Comparison of ENCODE assay signal across 8 mouse cellular contexts in the genomic region with DNA sequence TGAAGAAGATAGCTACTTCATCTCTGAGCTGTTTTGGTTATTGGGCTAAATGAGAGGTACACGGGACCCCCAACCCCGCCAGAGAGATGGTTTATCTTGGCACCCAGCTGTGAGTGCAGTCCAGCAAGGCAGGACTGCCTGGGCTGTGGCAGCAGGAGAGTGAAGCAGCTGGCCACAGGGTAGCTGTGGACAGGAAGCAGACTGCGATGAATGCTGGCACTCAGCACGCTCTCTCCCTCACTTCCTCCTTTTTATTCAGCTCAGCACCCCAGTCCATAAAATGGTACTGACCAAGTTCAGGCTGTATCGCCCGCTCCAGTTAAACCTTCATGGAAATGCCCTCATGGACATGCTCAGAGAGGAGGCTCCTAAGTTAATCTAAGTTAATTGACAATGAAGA.
DNase-seq lines count a peak whose midpoint lies in the region; ATAC-seq lines count a peak whose summit lies in the region.

No protein-coding gene starts in this region.

- H3K27me3 ChIP-seq in intestine, embryonic 16.5 days (replicated peaks; ENCODE audit: control insufficient read depth, insufficient read depth, low read length): no peaks in the 10 kb centered on the region

- ATAC-seq in intestine, embryonic 16.5 days: no peak

- no peak overlapping the region for H3K4me3 ChIP-seq in intestine, embryonic 16.5 days (ENCODE audit: low read length)

- H3K4me1 ChIP-seq in intestine, embryonic 16.5 days (ENCODE audit: control insufficient read depth, insufficient read depth, low read length): peaks cover 11% of the 10 kb centered on the region

- DNase-seq in gastrocnemius, postnatal 25 days: peak; percentile 26
- no peak for DNase-seq in gastrocnemius, postnatal 4 days (ENCODE audit: low spot score in 2 of 2)
- DNase-seq in right cerebral cortex, postnatal 14 days: peak; percentile 13
- DNase-seq in right cerebral cortex, adult 2 months (ENCODE audit: low spot score in 2 of 2): no peak
- DNase-seq in lung, adult 18-20 months: peak; percentile 19 to 21
- no peak for DNase-seq in urinary bladder, adult 18-20 months (ENCODE audit: low spot score in 2 of 2)
- DNase-seq in adrenal gland, adult 2 months: no peak

- H3K4me2 ChIP-seq in intestine, embryonic 16.5 days (ENCODE audit: low read depth, low read length): no peak overlapping the region

- WGBS in intestine, embryonic 16.5 days: 48% methylated on average over 6 of the region's 6 CpGs

- H3K27ac ChIP-seq in intestine, embryonic 16.5 days (ENCODE audit: low read length): no peak overlapping the region

- H3K9me3 ChIP-seq in intestine, embryonic 16.5 days (ENCODE audit: control insufficient read depth, low read length): no peaks in the 10 kb centered on the region

- no peaks in the 10 kb centered on the region for H3K36me3 ChIP-seq in intestine, embryonic 16.5 days (ENCODE audit: control insufficient read depth, insufficient read depth, low read length)

- no peak overlapping the region for H3K9ac ChIP-seq in intestine, embryonic 16.5 days (ENCODE audit: low read depth, low read length)

Comparison
In these comparisons a context has a peak if more than half of its experiments do, and no peak if none do; other contexts are left out.
1. DNase-seq: peak in gastrocnemius, postnatal 25 days (single experiment), right cerebral cortex, postnatal 14 days (single experiment) and lung, adult 18-20 months (2 of 2); none in gastrocnemius, postnatal 4 days (0 of 2), right cerebral cortex, adult 2 months (0 of 2), urinary bladder, adult 18-20 months (0 of 2) and adrenal gland, adult 2 months (single experiment).